Mouse (Mus musculus): Measurements from ENCODE around the gene Tmem107. TPM values are rescaled to one million over a fixed set of nuclear protein-coding genes. Genes with fewer than 3 reads are reported as not detected.

Tmem107 gene
- total RNA-seq, 2 experiments from 2014 or later, result 4.2 to 6.1 TPM

DNA sequence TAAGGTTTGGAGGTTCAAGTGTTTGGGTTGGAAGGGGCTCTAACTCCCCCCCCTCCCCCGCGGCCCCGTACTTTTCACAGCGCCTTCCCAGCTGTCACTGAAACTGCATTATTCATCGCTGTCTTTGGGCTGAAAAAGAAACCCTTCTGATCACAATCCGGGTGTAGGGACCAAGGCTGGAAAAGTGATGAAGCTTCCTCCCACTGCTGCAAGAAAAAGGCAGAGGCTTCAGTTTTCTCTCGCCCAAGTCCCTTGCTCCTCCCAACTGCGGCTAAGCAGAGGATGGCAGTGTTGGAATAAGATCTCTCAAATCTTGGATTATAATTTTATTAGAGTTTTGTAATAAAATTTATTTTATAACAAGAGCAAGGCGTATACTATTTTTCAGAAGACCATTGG, 2.1 kb downstream of the Tmem107 start:
- no peak for DNase-seq
- intact Hi-C loops (cut with DNase I), result no loop called here

DNA sequence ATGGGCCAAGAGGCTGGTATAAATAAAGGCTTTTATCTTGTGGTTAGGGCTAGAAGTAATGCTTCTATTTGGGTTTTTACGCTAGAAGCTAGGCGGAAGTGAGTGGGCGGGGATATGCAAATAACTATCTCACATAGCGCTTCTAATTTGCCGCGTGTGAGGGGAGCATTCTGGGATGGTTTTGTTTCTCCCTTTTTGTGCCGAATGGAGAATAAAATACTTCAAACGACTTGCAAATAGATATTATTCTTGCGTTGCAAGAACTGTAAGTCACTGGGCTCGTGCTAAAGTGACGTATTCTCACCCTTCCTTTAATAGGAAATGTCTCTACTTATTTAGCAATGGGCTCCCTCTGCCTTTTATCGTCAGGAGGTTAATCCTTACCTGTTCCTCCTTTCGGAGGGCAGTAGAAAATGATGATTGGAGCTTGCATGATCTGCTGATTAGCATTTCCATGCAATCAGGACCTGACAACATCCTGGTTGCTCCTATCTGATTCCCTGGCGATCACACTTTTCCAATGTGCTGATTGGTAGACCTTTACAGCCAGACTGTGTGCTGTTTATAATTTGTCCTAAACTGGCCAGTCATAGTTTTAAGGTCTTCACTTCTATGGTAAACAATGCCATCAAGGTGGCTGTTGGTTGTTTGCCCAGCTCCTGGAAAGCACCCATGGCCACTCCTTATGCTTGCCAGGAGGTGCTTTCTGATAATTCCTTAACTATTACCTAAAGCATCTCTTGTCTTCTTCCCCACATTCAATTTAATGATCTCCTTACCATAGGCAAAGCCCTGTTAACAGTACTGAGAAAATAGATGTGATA, 2.7 kb downstream of the Tmem107 start:
- intact Hi-C loops (cut with DNase I), result no loop called here

DNA sequence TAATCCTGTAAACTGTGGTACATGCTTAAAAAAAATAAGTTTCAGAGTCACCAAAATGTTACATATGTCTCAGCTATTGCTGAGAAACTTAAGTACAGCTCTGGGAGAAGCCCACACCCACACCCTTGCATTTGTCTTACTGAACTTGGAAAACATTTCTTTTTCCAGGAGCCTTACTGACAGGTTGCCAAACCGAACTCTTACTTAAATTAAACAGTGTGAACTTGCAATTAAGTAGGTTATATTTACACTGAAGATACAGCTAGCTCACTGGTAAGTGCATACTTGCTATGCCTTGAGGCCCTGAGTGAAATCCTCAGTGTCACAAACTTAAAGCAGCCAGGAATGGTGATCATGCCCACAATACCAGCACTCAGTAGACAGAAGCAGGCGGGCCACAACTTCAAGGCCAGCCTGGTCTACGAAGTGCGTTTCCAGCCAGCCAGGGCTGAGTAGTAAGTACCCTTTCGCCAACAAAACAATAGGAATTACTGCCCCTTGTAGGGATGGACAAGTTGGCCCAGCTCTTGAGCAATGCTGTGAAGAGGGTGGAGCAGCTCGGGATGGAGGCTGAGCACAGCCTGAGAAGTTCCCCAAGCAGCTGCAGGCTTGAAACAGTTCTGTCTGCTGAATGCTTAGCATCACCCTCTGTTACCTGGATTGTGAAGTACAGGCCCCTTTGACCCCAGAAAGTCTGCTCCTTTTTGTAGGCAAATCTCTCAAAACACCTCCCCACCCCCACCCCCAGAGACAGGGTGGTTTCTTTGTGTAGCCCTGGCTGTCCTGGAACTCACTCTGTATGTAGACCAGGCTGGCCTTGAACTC, 3.6 kb downstream of the Tmem107 start:
- intact Hi-C loops (cut with DNase I), result no loop called here
- DNase-seq, result no peak

More for the DNA sequence above, 2.7 kb downstream of the Tmem107 start:
- peak; percentile 76 to 87 for DNase-seq

DNA sequence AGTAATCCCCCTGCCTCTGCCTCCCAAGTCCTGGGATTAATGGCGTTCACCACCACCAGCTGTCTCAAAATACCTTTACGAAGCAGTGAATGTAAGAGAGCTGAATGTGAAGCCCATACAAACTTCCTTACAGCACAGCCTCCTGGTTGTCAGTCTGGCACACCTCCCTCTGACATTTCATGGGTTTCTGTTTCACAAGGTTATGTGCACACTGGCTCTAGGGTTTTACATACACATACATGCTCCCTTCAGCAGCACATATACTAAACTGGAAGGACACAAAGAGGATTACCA, 4.1 kb downstream of the Tmem107 start:
- intact Hi-C loops (cut with DNase I), result no loop called here
- no peak for DNase-seq

DNA sequence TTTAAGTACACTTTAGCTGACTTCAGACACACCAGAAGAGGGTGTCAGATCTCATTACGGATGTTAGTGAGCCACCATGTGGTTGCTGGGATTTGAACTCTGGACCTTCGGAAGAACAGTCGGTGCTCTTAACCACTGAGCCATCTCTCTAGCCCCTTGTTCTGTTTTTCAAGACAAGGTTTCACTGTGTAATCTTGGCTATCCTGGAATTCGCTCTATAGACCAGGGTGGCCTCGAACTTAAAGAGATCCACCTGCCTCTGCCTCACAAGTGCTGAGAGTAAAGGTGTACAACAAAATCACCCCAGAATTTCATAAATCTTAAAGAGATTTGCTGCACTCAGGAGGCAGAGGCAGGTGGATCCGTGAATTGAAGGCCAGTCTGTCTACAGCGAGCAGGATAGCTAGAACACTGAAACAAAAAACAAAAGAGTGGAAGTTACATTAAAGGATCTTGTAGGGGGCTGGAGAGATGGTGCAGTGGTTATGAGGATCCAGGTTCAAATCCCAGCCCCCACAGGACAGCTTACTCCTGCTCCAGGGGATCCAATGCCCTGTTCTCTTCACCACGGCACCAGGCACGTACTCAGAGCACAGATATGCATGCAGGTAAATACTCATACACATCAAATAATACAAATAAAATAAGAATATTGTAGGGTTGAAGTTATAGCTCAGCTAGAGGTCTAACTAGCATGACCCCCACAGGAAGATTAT, 5.3 kb downstream of the Tmem107 start:
- intact Hi-C loops (cut with DNase I), result no loop called here
- no peak for DNase-seq

DNA sequence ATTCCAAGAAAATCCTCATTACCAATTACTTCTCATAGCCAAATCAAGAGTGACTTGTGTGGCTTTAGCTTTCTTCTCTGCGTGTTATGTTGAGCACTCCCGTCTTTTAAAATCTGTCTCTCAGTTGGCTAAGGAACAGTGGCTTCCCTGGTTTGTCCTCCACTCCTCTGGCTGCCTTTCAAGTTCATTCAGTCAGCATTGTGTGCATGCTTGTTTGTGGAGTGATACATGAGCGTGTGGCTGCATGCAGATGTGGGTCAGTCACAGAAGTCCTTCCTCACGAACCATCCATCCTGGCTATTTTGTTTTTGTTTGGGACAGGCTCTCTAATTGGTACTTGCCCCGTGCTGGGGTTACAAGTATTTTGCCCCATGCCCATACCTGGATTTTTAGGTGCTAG, 6.0 kb downstream of the Tmem107 start:
- intact Hi-C loops (cut with DNase I), result no loop called here
- DNase-seq, result no peak

DNA sequence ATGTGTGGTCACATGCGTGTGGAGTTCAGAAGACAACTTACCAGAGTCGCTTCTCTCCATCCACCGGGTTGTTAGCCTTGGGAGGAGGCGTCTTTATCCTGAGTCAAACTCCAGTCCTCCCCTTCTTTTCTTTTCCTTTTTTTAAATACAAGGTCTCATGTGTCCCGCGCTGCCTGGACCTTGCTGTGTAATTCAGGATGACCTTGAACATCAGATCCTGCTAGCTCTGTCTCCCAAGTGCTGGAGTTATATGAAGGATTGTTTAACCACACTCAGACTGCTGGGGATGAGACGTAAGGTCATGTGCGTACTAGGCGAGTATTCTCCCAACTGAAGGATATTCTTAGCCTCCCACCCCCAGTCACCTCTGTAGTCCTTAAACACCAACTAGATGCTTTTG, 6.7 kb downstream of the Tmem107 start:
- intact Hi-C loops (cut with DNase I), result no loop called here
- no peak for DNase-seq

DNA sequence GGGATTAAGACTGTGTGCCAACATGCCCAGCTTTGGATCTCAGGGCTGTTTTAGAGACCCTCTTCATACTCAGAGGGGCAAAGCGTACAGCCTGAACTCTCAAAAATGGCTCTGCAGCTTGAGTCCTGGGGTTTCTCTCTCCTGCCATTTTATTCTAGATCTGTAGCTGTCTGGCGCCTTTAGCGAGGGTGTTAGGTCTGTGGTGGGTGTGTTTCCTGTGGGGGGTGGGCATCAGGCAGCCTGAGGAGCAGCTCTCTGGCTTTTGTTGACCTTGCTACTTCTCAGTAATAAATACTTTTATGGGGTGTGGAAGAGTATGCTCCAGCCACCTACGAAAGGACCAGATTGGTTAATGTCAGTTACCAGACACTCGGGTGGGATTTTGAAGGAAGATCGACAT, 7.4 kb downstream of the Tmem107 start:
- no peak for DNase-seq
- intact Hi-C loops (cut with DNase I), result no loop called here

DNA sequence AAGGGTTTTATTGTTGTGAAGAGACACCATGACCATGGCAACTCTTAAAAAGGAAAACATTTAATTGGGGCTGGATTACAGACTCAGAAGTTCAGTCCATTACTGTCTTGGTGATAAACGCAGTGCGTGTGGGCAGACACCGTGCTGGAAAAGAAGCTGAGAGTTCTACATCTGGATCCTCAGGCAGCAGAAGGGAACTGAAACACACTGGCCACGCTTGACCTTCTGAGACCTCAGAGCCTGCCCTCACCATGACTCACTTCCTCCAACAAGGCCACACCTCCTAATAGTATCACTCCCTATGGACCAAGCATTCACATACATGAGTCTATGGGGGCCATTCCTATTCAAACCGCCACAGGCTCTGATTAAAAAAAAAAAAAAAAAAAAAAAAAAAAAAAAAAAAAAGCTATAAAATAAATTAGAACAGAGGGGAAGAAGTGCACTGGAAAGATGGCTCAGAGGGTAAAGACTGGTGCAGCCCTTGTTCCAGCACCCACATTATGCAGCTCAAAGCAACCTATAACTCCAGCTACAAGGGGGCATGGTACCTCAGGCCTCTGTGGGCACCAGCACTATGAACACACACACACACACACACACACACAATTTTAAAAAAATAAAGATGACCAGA, 8.3 kb downstream of the Tmem107 start:
- intact Hi-C loops (cut with DNase I), result no loop called here
- peak in 1 of 2 experiments; percentile 18 for DNase-seq

DNA sequence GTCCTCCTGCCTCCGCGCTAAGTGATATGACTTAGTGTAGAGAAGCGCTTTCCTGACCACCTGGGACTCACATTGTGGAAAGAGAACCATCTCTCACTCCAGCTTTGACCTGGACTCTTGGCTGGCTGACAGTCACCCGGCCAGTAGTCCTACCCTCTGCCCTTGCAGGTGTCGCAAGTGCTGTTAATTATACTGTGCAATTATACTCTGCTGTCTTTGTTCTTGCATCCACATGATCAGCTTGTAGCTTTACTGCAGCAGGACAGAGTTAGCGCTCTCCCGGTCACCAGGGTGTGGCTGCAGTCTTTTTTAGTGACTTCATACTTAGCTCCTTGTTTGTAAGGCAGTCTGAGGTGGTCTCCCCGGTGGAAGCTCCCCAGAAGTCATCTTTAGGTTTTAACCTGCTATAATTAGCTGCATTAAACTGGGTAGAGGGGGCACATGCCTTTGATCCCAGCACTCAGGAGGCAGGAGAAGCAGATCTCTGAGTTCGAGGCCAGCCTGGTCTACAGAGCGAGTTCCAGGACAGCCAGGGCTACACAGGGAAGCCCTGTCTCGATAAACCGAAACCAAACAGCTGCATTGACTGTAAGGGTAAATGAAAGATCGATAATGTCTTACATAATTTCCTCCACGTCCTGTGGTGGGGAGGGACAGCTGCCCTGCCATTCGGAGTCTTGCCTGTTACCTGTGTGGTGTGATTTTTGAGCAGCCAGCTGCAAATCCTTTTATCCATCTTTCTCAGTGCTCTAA, 9.7 kb downstream of the Tmem107 start:
- intact Hi-C loops (cut with DNase I), result no loop called here
- no peak for DNase-seq

DNA sequence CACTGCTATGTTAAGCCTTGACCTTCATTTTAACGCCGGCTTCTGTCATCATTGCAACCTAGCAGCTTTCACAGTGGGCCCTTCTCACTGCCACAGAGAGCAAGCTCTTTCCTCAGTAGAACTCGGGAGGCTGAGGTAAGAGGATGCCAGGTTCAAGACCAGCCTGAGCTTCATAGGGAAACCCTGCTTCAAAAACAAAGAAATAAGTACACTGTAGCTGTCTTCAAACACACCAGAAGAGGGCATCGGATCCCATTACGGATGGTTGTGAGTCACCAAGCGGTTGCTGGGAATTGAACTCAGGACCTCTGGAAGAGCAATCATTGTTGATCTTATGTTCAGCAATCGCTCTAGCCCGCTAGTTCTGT, 10.2 kb downstream of the Tmem107 start:
- no peak for DNase-seq
- intact Hi-C loops (cut with DNase I), result no loop called here

DNA sequence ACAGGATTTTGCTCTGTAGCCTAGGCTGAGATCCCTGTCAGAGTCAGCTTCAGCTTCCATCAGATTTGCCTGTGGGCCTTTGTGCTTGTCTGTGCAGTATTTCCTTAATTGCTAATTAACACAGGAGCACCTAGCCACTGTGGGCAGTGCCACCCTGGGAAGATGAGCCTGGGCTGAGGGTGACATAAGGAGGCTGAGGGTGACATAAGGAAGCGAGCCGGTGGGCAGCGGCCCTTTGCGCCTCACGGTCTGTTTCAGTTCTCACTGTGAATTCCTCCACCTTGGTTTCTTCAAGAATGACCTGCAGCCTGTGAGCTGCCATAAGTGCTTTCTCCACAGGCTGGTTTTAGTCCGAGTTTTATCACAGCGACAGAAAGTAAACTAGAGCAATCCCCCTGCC, 11.0 kb downstream of the Tmem107 start:
- DNase-seq, result no peak
- intact Hi-C loops (cut with DNase I), result no loop called here

DNA sequence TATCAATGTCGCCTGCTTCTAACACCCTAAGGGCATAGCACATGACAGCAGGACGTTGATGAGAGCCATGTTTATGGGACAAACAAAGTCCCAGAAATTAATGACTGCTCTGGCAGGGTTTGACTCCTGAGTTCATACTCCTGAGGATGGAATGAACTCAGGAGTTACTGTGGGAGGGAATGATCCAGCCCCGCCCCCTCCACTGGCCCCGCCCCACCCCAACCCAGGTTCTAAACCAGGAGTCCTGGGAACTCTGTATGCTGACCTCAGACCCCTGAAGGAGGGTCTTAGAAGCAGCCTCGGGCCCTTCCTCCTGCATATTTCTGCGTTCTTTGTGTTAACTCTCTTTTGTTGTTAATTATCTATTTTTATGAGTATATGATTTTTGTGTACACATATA, 15.0 kb downstream of the Tmem107 start:
- intact Hi-C loops (cut with DNase I), result no loop called here

DNA sequence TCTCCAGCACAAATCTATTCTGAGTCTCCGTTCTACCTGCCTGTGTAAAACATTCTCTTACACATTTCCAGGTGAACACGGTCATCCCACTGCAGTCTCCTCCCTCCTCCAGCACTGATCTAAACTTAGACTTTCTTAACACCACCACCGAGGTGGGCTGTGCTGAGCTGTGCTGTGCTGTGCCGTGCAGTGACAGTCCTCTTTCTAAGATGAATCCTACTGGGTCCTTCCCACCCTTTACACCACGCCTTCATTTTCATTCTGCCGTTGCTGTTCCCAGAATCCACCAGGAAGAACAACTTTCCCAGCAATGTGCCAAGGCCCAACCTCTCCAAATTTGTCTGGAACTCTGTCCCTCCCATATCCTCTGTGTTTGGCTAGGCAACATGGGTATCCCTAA, 15.8 kb downstream of the Tmem107 start:
- intact Hi-C loops (cut with DNase I), result no loop called here
- no peak for DNase-seq

More for the DNA sequence above, 15.0 kb downstream of the Tmem107 start:
- no peak for DNase-seq

DNA sequence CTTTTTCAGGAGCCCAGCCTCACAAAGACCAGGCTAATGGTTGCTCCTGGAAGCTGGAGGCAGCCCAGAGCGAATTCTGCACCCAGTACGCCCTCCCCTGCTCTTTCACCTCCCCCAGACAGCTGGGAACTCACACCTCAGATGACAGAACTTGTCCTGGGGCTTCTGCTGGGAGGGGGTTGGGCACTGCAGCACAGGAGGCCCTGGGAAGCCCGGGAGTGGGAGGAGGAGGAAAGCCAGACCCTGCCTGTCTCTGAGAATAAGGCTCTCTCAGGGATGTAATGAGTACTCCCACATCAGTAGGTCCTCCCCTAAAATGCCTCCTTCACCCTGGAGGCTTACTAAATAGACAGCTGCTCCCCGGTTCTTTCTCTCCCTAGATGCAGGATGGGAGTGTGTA, 16.5 kb downstream of the Tmem107 start:
- DNase-seq, result no peak

DNA sequence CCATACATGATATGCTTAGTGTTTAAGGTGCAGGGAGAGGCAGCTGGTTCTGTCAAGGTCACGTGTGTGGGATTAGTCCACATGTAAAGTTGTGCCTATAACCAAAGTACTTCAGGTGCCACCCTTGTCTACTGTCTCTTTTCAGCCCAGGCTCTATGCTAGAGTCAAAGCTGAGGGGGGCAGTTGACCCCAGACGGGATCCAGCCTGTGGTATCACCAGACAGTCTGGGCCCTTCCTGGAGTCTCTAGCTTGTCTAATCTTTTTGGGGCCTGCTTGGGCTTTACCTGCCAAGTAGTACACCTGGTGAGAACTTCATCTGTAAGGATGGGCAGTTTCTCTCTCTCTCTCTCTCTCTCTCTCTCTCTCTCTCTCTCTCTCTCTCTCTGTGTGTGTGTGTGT, 17.0 kb downstream of the Tmem107 start:
- intact Hi-C loops (cut with DNase I), result no loop called here
- no peak for DNase-seq

More for the DNA sequence above, 16.5 kb downstream of the Tmem107 start:
- intact Hi-C loops (cut with DNase I), result no loop called here

DNA sequence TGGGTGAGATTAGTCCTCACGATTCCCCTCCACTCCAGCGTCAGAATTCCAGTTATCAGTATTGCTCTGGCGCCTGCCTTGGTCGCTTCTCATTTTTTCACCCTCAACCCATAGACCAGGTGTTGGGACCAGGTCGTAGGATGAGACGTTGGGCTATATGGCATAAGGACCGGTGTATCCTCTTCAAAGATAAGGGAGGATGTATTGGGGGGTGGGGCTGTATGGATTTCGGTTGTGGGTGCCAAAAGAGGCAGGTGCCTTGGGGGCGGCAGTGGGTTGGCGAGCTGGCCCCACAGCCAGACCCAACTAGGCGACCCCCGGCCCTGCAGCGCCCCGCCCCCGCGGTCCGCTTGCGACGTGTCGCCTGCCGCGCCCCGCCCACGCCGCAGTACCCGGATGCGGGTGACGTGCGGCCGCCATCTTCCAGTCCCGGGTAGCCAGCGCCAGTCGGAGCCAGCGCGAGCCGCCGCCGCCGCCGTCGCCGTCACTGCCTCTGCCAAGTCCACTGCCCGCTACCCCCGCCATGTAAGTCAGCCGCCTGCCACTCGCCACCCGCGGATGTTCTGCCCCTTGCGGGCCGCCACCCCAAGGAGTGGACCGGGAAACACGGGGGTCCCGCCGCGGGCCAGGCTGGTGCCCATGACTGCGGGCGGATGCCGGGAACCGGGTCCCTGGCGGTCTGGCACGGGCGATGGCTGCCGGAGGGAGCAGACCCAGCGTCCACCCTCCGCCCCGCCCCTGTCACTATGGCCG, 17.7 kb downstream of the Tmem107 start, which contains the start of gene Vamp2:
TSS of gene Vamp2 (plus strand) at position 388 of the 753 bp plus-strand sequence.
- peak; percentile 93 to 94 for DNase-seq
- intact Hi-C loops (cut with DNase I), result loop anchor here (2.0 kb wide), 1 partner anchor 17 kb away; the partner anchor contains the start of gene Tmem107

DNA sequence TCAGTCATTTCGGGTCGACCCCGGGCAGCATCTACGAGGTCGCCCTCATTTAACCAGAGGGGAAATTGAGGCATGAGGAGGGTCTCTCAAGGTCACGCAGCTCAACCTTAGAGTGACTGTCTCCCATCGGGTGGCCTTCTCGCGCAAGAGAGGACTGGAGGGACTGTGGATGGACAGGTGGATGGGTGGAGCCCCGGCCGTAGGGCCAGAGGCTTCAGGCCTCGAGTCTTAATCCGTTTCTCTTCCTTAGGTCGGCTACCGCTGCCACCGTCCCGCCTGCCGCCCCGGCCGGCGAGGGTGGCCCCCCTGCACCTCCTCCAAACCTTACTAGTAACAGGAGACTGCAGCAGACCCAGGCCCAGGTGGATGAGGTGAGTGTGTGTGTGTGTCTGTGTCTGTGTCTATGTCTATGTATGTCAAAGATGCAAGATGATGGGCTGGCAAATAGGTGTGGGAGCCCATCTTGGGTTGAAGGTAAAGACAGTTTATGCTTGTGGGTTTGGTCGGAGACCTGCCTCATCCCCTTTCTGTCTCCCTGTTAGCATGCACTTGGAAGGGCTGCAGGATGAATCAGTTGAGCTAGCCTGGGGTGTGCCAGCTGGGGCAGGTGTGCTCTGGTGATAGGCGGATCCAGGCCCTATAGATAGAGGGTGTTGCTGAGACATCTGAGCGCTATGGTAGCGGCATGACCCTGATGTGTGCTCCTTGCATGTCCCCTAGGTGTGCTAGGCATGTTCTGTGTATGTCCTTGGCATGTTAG, 18.4 kb downstream of the Tmem107 start:
- intact Hi-C loops (cut with DNase I), result loop anchor here (2.0 kb wide), 1 partner anchor 18 kb away; the partner anchor contains the start of gene Tmem107
- peak in 1 of 2 experiments; percentile 7 for DNase-seq

Measured in heart, postnatal 36 days (tissue).